Mouse (Mus musculus) splenic B cell, adult 2 months (primary cell): ENCODE results near the gene G6pc3.

Experiments used
- DNase-seq: peaks from one replicate; pipeline ENCODE4 v3.0.0-alpha.2; 2011; ENCODE audit warnings: low read depth, low spot score
- H3K27me3 ChIP-seq: 2 replicates; pipeline ENCODE4 v1.6.1; 2012; ENCODE audit warnings: mild to moderate bottlenecking, low read length, moderate library complexity, mixed read lengths; ENCODE audit not compliant: control insufficient read depth, poor library complexity, insufficient read depth, severe bottlenecking
- H3K36me3 ChIP-seq: 2 replicates; pipeline ENCODE4 v1.6.1; 2012; ENCODE audit warnings: mild to moderate bottlenecking, low read length, moderate library complexity, mixed read lengths; ENCODE audit not compliant: control insufficient read depth, poor library complexity, insufficient read depth, severe bottlenecking

Gene G6pc3

GRCm38 (mm10) chr11:102219247-102219993, 30.0 kb downstream of the G6pc3 start:
- no peaks in the 10 kb centered on the region for H3K27me3 ChIP-seq
- H3K36me3 ChIP-seq = peaks cover 3% of the 10 kb centered on the region
- DNase-seq = no peak

GRCm38 (mm10) chr11:102219994-102220346, 30.6 kb downstream of the G6pc3 start:
- DNase-seq = peak; percentile 25
- Histone ChIP-seq H3K36me3 (peaks cover 3% of the 10 kb centered on the region; the same call in 1 of the 2 replicates), H3K27me3 (no peaks in the 10 kb centered on the region)

- DNase-seq = no peak
- Histone ChIP-seq H3K36me3 (peaks cover 3% of the 10 kb centered on the region; the same call in 1 of the 2 replicates), H3K27me3 (no peaks in the 10 kb centered on the region)
Observed at GRCm38 (mm10) chr11:102220451-102220850, 31.0 kb downstream of the G6pc3 start.

- no peaks in the 10 kb centered on the region for H3K27me3 ChIP-seq
- no peak for DNase-seq
- H3K36me3 ChIP-seq = peaks cover 3% of the 10 kb centered on the region; the same call in 1 of the 2 replicates
Observed at GRCm38 (mm10) chr11:102221243-102221953, 32.0 kb downstream of the G6pc3 start.

GRCm38 (mm10) chr11:102221954-102222351, 32.5 kb downstream of the G6pc3 start:
- DNase-seq = no peak
- peaks cover 3% of the 10 kb centered on the region; the same call in 1 of the 2 replicates for H3K36me3 ChIP-seq
- H3K27me3 ChIP-seq = no peaks in the 10 kb centered on the region

GRCm38 (mm10) chr11:102223166-102223565, 33.7 kb downstream of the G6pc3 start:
- peak; percentile 77 for DNase-seq
- Histone ChIP-seq H3K27me3 (no peaks in the 10 kb centered on the region), H3K36me3 (peaks cover 3% of the 10 kb centered on the region; the same call in 1 of the 2 replicates)

GRCm38 (mm10) chr11:102224686-102225085, 35.3 kb downstream of the G6pc3 start:
- DNase-seq = no peak
- Histone ChIP-seq H3K27me3 (no peaks in the 10 kb centered on the region), H3K36me3 (peaks cover 3% of the 10 kb centered on the region; the same call in 1 of the 2 replicates)

GRCm38 (mm10) chr11:102225221-102225620, 35.8 kb downstream of the G6pc3 start:
- Histone ChIP-seq H3K27me3 (no peaks in the 10 kb centered on the region), H3K36me3 (peaks cover 3% of the 10 kb centered on the region; the same call in 1 of the 2 replicates)
- no peak for DNase-seq

- DNase-seq = no peak
Observed at GRCm38 (mm10) chr11:102226067-102226978, 36.9 kb downstream of the G6pc3 start.

GRCm38 (mm10) chr11:102227270-102228190, 38.1 kb downstream of the G6pc3 start:
- Histone ChIP-seq H3K27me3 (no peaks in the 10 kb centered on the region), H3K36me3 (peaks cover 3% of the 10 kb centered on the region; the same call in 1 of the 2 replicates)
- no peak for DNase-seq

More at GRCm38 (mm10) chr11:102226067-102226978, 36.9 kb downstream of the G6pc3 start:
- no peaks in the 10 kb centered on the region for H3K27me3 ChIP-seq
- H3K36me3 ChIP-seq = peaks cover 3% of the 10 kb centered on the region; the same call in 1 of the 2 replicates

- DNase-seq = no peak
- Histone ChIP-seq H3K36me3 (peaks cover 3% of the 10 kb centered on the region; the same call in 1 of the 2 replicates), H3K27me3 (no peaks in the 10 kb centered on the region)
Observed at GRCm38 (mm10) chr11:102228191-102228545, 38.7 kb downstream of the G6pc3 start.

- DNase-seq = no peak
- H3K27me3 ChIP-seq = no peaks in the 10 kb centered on the region
Observed at GRCm38 (mm10) chr11:102228646-102229268, 39.3 kb downstream of the G6pc3 start.

GRCm38 (mm10) chr11:102229331-102229953, 40.0 kb downstream of the G6pc3 start:
- no peaks in the 10 kb centered on the region for H3K27me3 ChIP-seq
- DNase-seq = peak; percentile 47
- H3K36me3 ChIP-seq = no peaks in the 10 kb centered on the region

More at GRCm38 (mm10) chr11:102228646-102229268, 39.3 kb downstream of the G6pc3 start:
- H3K36me3 ChIP-seq = peaks cover 3% of the 10 kb centered on the region; the same call in 1 of the 2 replicates
